Mouse (Mus musculus): ENCODE data around the gene Igll1.

GRCm38 (mm10) chr16:16862288-16862687 is 1.5 kb downstream of the Igll1 start:
- TF ChIP-seq CTCF (IDR thresholded peaks at IDR 0.05; ENCODE audit: insufficient read depth, low read depth, low read length) (no peak), POLR2A (IDR thresholded peaks at IDR 0.05; ENCODE audit: insufficient read depth, low read depth, low read length) (no peak)

Data from olfactory bulb, adult 2 months (tissue).